Mouse (Mus musculus): ENCODE measurements around the gene Ccdc116.
"Not testable (repeated sequence)": the region's sequence is repeated elsewhere in the genome, so short reads cannot be mapped to it uniquely, and the experiment has no call there.

Ccdc116 gene

GRCm38 (mm10) chr16:17146772-17147235 lies at the start of gene Ccdc116:
TSS of gene Ccdc116 (minus strand) at chr16:17147229.
- peak; percentile 80 for DNase-seq

GRCm38 (mm10) chr16:17193823-17194222 lies 46.8 kb upstream of the Ccdc116 start:
- DNase-seq, result no peak

- DNase-seq, result no peak
Observed at GRCm38 (mm10) chr16:17185475-17185874, 38.4 kb upstream of the Ccdc116 start.

- DNase-seq, result no peak
Observed at GRCm38 (mm10) chr16:17183003-17183402, 36.0 kb upstream of the Ccdc116 start.

- no peak for DNase-seq
Observed at GRCm38 (mm10) chr16:17182136-17182535, 35.1 kb upstream of the Ccdc116 start.

GRCm38 (mm10) chr16:17181382-17181781 lies 34.4 kb upstream of the Ccdc116 start:
- no peak for DNase-seq

- no peak for DNase-seq
Observed at GRCm38 (mm10) chr16:17179706-17180105, 32.7 kb upstream of the Ccdc116 start.

- no peak for DNase-seq
Observed at GRCm38 (mm10) chr16:17177623-17178170, 30.7 kb upstream of the Ccdc116 start.

GRCm38 (mm10) chr16:17175765-17176164 lies 28.7 kb upstream of the Ccdc116 start:
- no peak for DNase-seq

- DNase-seq, result no peak
Observed at GRCm38 (mm10) chr16:17168049-17168448, 21.0 kb upstream of the Ccdc116 start.

GRCm38 (mm10) chr16:17167179-17167578 lies 20.1 kb upstream of the Ccdc116 start:
- DNase-seq, result no peak

GRCm38 (mm10) chr16:17165478-17165877 lies 18.4 kb upstream of the Ccdc116 start:
- not testable (repeated sequence) for DNase-seq

GRCm38 (mm10) chr16:17154346-17154745 lies 7.3 kb upstream of the Ccdc116 start:
- DNase-seq, result no peak

- DNase-seq, result no peak
Observed at GRCm38 (mm10) chr16:17151874-17152273, 4.8 kb upstream of the Ccdc116 start.

GRCm38 (mm10) chr16:17150520-17151258 lies 3.7 kb upstream of the Ccdc116 start:
- DNase-seq, result no peak

- peak; percentile 27 for DNase-seq
Observed at GRCm38 (mm10) chr16:17148084-17148483, 1.1 kb upstream of the Ccdc116 start.

GRCm38 (mm10) chr16:17147391-17147929 lies 431 bp upstream of the Ccdc116 start:
- no peak for DNase-seq

GRCm38 (mm10) chr16:17144339-17144738 lies 2.7 kb downstream of the Ccdc116 start, which contains the start of gene Ydjc:
TSS of gene Ydjc (plus strand) at chr16:17144621.
- DNase-seq, result no peak

GRCm38 (mm10) chr16:17137355-17137754 lies 9.7 kb downstream of the Ccdc116 start:
- DNase-seq, result no peak

- no peak for DNase-seq
Observed at GRCm38 (mm10) chr16:17132906-17133200, 14.2 kb downstream of the Ccdc116 start.

- DNase-seq, result peak; percentile 97
Observed at GRCm38 (mm10) chr16:17132089-17132905, 14.7 kb downstream of the Ccdc116 start, which contains the start of gene Sdf2l1. TSS of gene Sdf2l1 (minus strand) at chr16:17132383.

GRCm38 (mm10) chr16:17131191-17132088 lies 15.6 kb downstream of the Ccdc116 start:
- peak; percentile 23 for DNase-seq

Measured in cerebellum, adult 11 months (tissue).